Mouse (Mus musculus): ENCODE results near the gene Rtp3.

Rtp3 gene

DNA sequence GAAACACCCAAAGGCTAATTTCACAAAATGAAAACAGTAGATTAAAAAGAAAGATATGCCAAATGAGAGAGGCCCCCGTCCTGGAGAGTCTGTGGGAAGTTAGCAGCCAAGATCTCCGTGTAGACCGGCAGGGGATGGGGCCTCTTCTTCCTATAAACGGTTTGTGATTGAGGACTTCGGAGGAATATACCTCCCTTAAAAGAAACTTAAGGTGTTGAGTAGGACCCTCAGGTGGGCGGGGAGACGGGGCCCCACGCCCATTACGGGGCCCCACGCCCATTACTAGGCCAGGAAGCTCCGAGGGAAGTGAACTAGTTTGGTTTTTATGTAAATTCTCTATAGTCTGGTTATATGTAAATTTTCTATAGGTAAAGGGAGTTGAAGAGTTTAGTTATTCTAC is 44.5 kb downstream of the Rtp3 start, which contains the start of gene Tdgf1:
Tdgf1 (minus strand) TSS at position 233 of the 400 bp plus-strand sequence.
- WGBS, result 61% methylated on average over 11 of the region's 11 CpGs

DNA sequence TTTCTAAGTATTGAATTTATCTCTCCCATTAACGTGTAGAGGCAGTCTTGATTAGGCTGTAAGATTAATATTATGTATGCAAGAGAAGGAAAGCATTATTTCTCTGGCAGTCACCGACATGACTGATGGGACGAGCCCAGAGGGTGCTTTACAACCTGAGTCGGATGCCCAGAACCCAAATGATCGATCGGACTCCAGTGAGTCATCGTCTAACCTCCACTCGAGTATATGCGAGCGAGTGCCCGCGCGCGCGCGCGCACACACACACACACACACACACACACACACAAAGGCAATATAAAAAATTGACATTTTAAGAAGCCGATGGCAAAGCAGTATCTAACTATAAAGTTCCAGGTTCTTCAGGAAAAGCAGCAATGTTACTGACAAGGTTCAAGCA is 45.0 kb downstream of the Rtp3 start:
- WGBS, result 45% methylated on average over 18 of the region's 18 CpGs

DNA sequence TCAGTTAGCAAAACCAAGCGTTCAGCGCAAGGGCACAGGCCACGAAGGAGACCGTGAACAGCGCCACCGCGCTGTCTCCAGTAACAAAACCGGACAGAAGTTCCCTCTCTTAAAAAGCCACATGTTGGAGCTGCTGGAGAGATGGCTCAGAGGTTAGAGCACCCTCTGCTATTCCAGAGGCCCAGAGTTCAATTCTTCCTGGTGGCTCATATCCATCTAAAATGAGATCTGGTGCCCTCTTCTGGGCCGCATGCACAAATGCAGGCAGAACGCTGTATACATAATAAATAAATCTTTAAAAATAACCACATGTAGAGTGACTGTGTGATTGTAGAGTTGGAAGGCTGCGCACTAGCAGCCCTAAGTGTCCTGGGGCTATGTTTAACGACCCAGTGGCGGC is 46.1 kb downstream of the Rtp3 start:
- WGBS, result 36% methylated on average over 13 of the region's 13 CpGs

DNA sequence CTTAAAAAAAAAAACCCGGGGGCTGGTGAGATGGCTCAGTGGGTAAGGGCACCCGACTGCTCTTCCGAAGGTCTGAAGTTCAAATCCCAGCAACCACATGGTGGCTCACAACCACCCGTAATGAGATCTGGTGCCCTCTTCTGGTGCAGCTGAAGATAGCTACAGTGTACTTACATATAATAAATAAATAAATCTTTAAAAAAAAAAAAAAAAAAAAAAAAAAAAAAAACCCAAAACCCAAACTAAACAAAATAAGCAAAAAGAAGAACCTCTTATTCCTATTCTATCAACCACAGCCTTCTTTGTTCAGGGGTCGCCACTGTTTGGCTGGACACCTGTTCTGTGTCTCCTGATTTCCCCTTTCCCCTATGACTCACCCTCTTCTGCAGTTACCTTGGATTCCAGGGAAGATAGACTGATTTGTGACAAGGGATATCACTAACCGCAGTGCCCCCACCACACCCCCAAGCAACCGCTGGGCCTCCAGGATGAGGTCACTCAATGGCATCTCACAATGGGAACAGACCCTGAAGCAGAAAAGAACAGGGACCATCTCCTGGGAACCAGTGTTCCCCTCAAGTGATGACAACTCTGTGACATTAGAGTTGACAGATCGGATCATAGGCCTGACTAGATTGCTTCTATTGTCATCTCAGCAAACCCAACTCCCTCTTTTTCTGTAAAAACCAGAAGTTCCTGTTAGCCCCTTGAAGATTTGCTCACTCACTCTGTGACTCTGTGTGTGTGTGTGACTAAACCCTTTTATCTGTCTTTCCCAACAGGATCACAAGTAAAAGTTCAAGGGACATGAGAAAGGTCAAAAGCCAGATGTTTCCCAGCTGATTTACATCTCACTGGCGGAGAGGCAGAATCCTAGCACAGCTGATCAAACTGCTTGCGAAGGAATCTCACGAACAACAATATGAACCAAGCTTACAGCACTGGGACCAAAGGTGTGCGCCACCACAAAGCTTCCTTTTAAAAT is 52.6 kb downstream of the Rtp3 start:
- WGBS, result 85% methylated on average over 12 of the region's 12 CpGs

DNA sequence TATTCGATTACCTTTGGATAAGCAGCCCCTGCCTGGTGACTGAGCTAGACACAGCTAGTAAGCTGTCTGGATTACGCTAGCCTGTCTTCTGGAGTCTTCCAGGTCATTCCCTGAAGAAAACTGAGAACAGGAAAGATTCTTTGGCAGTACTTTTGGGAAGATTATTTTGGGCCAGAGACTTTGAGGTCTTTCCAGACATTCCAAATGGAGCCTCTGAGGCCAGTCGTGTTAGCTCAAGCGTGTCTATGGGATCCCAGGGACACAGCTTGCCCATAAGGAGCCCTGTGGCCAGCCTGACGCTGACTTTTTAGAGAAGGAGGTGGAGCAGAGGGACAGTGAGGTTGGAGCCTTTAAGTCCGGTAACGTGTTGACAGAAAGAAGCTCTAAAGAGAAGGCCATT is 54.4 kb downstream of the Rtp3 start:
- 78% methylated on average over 7 of the region's 7 CpGs for WGBS
